Mouse (Mus musculus): ENCODE measurements at regions not wholly inside any gene's neighbourhood (a gene's known extent, or its start where the extent isn't known, plus 50 kb on each side); places are given as distances from the start of the nearest gene placed in this dataset.

- ATAC-seq, result peak; percentile 61
These were observed 77.7 kb upstream of the Vmn2r25 start for GRCm38 (mm10) chr6:123930951-123931350.

- ATAC-seq, result no peak
These were observed 84.7 kb upstream of the Vmn2r25 start for GRCm38 (mm10) chr6:123937930-123938329.

DNA sequence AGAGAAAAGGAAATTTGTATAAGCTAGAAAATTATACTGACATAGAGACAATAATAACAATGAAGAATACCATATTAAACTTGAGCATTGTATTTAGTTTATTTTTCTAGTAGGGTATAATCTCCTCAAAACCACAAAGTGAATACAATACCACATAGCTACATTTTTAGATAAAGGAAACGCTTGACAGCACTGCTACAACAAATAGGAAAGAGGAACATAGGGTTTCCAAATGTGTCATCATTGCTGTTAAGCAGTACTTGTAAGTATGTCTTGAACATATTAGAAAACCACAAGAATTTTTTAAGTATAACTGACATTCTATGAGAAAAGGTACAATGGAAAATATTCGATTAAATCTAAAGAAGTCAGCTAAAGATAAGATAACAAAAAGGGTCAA is 63.0 kb upstream of the Vmn2r26 start:
- peak; percentile 46 for ATAC-seq

DNA sequence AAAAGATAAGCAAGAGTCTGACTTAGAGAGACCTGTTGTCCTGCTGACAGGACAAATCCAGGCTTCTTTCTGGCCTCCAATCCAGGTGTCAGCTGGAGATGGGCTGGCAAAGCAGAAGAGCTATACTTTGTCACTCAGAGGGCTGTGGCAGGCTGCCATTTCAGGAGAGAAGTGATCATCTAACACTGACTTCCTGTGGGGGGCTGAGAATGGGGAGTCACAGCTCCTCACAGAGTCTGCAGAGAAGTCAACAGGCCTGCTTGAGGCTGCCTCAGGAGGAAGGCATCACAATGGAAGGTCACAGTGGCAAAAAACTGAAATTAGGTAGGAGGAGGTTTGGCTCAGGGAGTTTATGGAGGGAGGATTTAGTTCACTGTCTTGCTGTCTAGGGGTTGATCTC is 53.2 kb upstream of the Vmn2r26 start:
- no peak for ATAC-seq

Data from activated CD4-positive, CD25-positive, alpha-beta regulatory T cell, adult 4 months (primary cell).